Mouse (Mus musculus) c-Kit-positive CD71-positive TER-119-negative erythroid progenitor cells, embryonic 14.5 days (primary cell): ENCODE results near the gene Gria4.
A peak's percentile ranks its signal among the peaks of the same experiment; 100 is the strongest.
"Not testable (repeated sequence)": the region's sequence is repeated elsewhere in the genome, so short reads cannot be mapped to it uniquely, and the experiment has no call there.

ENCODE experiments used
- DNase-seq: peaks from one replicate; pipeline ENCODE4 v3.0.0-alpha.2; 2013; ENCODE audit warnings: low read depth

Gene Gria4

GRCm38 (mm10) chr9:4573596-4573995, 222.4 kb downstream of the Gria4 start:
- DNase-seq = no peak

DNA sequence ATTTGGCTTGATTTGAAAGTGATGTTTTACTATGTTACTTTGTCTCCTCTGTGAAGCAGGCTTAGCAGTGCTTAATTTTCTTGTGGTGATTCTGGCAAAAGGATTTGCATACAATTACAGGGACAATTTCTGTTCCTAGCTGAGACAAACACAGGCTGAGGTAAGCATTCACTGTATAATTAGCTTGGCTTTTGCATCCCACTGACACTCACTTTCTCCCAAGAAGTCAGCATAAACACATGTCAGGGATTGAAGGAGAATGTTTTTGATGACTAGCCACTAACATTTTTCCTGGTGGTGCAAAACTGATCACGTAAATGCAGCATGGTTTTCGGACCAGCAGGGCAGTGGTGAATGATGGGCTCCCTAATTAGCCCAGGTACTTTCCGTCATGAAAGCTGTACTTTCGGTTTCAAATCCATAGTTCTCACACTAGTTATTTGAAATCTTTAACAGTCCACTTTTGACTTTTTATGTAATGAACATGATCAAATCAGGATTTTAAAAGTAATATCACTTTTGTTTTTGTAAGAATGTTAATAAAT, 240.5 kb downstream of the Gria4 start:
- DNase-seq = no peak

- no peak for DNase-seq
Measured at GRCm38 (mm10) chr9:4539218-4539617, 256.8 kb downstream of the Gria4 start.

DNA sequence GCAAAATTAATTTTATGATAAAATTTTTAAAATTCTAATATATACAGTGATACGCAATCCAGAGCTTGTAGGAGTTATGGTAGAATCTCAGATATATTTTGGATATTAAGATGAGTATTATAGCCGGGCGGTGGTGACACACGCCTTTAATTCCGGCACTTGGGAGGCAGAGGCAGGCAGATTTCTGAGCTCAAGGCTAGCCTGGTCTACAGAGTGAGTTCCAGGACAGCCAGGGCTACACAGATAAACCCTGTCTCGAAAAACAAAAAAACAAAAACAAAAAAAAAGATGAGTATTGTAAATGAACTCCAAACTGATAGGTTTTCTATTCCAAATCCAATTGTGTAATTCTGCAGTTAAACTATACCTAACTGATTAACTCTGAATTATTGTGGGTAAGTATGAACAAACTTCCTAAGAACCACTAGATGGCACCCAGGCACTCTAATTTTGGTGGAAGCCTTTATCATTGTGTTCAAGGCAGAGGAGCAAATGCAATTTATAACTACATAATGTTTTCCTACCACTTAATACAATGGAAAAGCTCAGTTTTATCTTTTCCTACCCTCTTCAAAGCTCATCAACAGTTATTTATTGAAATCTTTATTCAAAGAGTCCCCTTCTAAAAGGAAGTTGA, 259.4 kb downstream of the Gria4 start:
- DNase-seq = no peak

DNA sequence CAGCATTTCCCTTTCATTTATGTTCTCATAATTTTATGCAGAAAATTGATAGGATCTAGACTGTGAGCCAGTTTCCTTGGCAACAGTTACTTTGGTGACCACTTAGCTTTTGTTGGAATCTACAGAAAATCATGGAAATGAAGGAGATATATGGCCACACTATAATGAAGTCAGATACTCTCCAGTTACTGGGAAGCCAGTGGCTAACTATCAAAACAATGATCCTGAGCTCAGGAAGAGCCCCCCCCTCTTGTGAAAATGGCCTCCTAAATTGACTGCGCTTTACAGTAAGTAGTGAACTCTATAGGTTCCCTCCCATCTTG, 281.5 kb downstream of the Gria4 start:
- DNase-seq = no peak

DNA sequence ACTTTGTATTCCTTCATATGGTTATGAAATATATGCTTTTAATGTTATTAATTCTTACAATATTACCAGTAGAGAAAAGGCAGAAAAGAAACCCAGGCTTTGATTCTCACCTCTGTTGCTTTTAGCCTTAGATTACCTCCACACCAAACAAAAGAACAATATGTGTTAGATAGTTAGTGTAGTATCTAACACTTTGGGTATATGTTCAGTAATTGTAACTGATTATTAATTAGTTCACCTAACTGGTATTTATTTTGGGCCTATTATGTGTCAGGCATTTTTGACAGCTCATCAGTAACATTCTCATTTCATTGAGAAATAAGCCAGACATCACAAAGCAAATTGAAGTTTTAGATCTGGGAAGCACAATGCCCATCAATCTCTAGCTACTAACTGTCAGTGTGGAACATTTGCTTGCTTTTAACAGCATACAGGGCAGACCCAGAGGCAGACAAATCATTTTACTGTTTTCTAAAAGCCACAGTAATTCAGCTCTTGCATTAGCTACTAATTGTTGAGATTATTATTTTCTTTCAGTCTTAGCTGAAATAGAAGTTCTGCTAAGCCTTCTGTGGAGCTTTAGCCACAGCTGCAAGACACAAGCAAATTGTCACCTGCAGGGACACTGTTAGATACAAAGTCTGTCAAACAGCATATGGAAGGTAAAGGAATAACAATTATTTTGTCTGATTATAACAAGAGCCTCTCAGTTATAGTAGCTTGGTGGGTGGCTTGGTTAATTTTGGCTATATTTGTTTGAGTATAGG, 282.1 kb downstream of the Gria4 start:
- no peak for DNase-seq

DNA sequence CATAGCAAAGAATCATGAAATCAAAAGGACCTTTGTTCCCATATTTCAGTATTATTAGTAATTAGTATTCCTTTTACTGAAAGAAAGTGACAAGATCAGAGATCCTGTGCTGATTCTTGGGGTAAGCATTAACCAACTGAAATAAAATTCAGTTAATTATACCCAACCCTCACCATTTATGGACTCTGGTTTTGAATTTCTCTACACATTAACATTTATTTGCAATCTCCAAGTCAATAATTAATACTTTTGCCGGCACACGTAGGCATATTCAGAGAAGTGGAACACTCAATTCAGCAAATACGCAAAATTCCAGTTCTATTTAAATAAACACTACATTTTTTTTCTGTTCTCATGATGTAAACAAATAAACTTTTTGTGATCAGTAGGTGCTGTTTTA, 289.9 kb downstream of the Gria4 start:
- DNase-seq = no peak

DNA sequence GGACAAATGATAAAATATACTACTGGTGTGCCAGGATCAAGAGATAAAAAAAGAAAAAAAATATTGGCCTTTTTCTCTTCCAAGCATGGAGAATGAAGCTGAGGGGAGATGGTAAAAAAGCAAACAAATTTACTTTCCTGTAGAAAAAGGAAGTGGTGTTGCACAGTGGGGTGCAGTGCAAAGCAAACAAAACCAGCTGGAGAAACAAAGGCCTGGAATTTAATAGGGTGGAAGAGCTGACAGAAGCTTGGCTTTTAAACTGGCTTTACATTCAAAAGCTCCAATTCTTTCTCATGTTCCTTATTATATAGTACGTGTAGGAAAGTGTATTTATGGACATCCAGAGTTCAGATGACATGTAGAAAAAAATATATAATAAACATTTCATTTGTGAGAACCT, 290.9 kb downstream of the Gria4 start:
- DNase-seq = no peak

- no peak for DNase-seq
Measured at GRCm38 (mm10) chr9:4486428-4486827, 309.6 kb downstream of the Gria4 start.

GRCm38 (mm10) chr9:4484502-4484901, 311.5 kb downstream of the Gria4 start:
- DNase-seq = no peak

GRCm38 (mm10) chr9:4470791-4471190, 325.2 kb downstream of the Gria4 start:
- DNase-seq = no peak

DNA sequence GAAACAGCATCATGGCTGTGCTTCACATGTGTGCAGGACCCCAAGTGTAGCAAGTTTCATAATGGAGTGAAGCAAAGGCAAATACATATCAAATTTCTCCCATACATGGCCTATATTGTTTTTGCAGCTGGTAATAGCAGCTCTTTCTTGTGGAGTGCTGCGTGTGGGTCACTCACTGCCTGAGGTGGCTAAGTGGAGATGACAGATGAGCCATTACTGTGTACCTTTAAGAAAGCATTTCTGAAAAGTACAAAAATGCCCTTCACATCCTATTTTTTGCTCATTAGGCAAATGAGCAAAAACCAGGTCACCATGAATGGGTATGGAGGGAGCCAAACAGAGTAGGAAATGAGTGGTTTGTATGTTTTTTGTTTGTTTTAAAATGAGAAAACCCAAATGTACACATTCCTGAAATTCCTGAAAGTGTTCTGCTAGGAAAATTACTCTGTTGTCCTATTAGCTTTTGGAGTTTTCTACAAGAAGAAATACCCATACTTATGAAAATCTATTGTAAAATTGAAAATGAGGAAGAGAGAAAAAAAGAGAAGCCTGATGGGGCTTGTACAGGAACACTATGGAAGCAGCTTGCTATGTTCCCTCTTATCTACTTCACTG, 336.5 kb downstream of the Gria4 start:
- DNase-seq = no peak

- no peak for DNase-seq
Measured at GRCm38 (mm10) chr9:4458193-4458592, 337.8 kb downstream of the Gria4 start.

GRCm38 (mm10) chr9:4457644-4458043, 338.4 kb downstream of the Gria4 start:
- no peak for DNase-seq

GRCm38 (mm10) chr9:4442908-4443307, 353.1 kb downstream of the Gria4 start:
- DNase-seq = peak; percentile 22

- not testable (repeated sequence) for DNase-seq
Measured at GRCm38 (mm10) chr9:4400801-4401200, 395.2 kb downstream of the Gria4 start.

- no peak for DNase-seq
Measured at GRCm38 (mm10) chr9:4376640-4377120, 419.4 kb downstream of the Gria4 start.

DNA sequence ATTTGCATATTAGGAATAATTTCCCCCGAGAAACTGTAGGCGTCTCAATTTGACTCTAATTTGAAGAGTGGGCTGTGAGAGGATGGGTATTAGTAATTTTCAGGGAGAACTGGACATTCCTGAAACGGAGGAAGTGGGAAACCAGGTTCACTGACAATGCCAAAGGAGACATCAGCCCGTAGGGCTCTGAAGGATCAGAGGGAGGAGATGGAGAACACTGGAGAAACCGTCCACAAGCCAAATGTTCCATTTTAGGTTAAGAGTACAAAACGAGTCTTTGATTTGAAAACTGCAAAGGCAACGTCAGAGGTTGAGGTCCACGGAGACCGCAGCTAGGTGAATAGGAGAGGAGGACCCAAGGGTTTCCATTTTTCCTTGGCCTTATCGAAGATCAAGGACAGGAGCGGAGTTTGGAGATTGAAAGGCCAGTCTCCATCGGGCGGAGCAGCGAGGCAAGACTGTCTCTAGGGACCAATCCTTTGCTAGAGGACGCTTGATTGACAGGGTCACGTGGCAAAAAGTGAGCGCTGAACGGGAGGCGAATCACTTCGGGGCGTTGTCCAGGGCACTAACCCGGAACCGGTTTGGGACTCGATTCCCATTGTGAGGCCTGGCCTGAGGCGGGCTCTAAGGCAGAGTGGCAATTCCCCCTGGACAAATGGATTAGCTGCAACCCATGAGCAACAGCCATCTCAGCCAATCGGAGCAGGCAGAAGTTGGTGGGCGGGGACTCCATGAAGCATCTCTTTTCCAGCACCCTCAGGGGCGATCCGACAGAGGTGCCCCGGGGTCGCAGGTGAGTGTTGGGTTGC, 420.0 kb downstream of the Gria4 start, which contains the start of gene Msantd4:
TSS of gene Msantd4 (plus strand) at position 735 of the 812 bp plus-strand sequence.
- peak; percentile 95 for DNase-seq
